Mouse (Mus musculus) kidney, adult 2 months (tissue): ENCODE data around the gene Eprs. TPM values are rescaled to one million over a fixed set of nuclear protein-coding genes. Genes with fewer than 3 reads are reported as not detected.

ENCODE experiments used
- DNase-seq: peaks from one replicate; pipeline ENCODE4 v3.0.0; 2021
- H3K27ac ChIP-seq: fragments of 200-500 bp; 2 replicates; pipeline ENCODE4 v1.5.1; 2012; ENCODE audit warnings: low read depth, low read length, control low read depth, inconsistent platforms; ENCODE audit not compliant: insufficient read depth
- H3K27me3 ChIP-seq: fragments of 200-500 bp; replicated peaks from 2 replicates; pipeline ENCODE4 v1.6.1; 2012; ENCODE audit warnings: mild to moderate bottlenecking, moderate library complexity, low read length, inconsistent platforms; ENCODE audit not compliant: control insufficient read depth, insufficient read depth
- H3K36me3 ChIP-seq: fragments of 200-500 bp; 2 replicates; pipeline ENCODE4 v1.6.1; 2012; ENCODE audit warnings: mild to moderate bottlenecking, moderate library complexity, low read length, inconsistent platforms; ENCODE audit not compliant: control insufficient read depth, insufficient read depth
- H3K4me1 ChIP-seq: fragments of 200-500 bp; 2 replicates; pipeline ENCODE4 v1.6.1; 2011; ENCODE audit warnings: low read length; ENCODE audit not compliant: control insufficient read depth, insufficient read depth
- H3K4me3 ChIP-seq: fragments of 200-500 bp; 2 replicates; pipeline ENCODE4 v1.5.1; 2011; ENCODE audit warnings: mild to moderate bottlenecking, low read depth, low read length, control low read depth; ENCODE audit not compliant: insufficient read depth
- CTCF ChIP-seq: fragments of 200-500 bp; conservative IDR thresholded peaks from 2 replicates; pipeline ENCODE4 v1.5.1; 2011; ENCODE audit warnings: low read depth, mild to moderate bottlenecking, control low read depth, low read length, moderate library complexity, mixed read lengths; ENCODE audit not compliant: insufficient read depth, insufficient read length
- POLR2A ChIP-seq: fragments of 200-500 bp; IDR thresholded peaks from one replicate; pipeline ENCODE4 v1.6.1; 2011; ENCODE audit warnings: low read depth, low read length, control low read depth
- WGBS: fragments of 180-500 bp; shearing (Covaris S2); methylation state at CpG from one replicate; pipeline ENCODE4 v1.1.7; 2018; 5-methylcytosine and 5-hydroxymethylcytosine counted together
- polyA plus RNA-seq: library from polyadenylated mRNA; depleted of rRNA; stranded (reverse); fragments of >200 nt; gene quantifications from 2 replicates; pipeline ENCODE4 v1.2.3, GENCODE M21; 2012

The Eprs gene
- polyA plus RNA-seq, 1 experiment: 13.0 TPM

DNA sequence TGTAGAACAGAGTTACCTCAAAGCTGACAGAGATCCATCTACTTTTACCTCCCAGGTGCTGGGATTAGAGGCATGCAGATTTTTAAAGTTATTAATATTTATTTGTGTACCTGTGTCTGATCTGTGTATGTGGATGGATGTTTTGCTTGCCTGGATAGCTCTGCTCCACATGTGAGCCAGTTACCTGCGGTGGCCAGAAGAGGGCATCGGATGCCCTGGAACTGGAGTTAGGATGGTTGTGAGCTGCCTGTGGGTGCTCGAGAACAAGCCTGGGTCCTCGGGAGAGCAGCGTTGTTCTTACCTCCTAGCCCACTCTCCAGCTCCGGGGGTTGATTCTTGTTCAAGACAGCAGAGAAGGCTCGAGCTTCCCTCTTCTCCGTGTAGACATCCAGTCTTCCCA lies 19.4 kb upstream of the Eprs start:
- Histone ChIP-seq H3K36me3 (peaks cover 5% of the 10 kb centered on the region; the same call in 1 of the 2 replicates), H3K27ac (no peak overlapping the region), H3K4me3 (no peak overlapping the region), H3K27me3 (no peaks in the 10 kb centered on the region), H3K4me1 (no peaks in the 10 kb centered on the region)
- 86% methylated on average over 8 of the region's 8 CpGs for WGBS
- TF ChIP-seq CTCF (peak; percentile 42), POLR2A (no peak)
- no peak for DNase-seq

DNA sequence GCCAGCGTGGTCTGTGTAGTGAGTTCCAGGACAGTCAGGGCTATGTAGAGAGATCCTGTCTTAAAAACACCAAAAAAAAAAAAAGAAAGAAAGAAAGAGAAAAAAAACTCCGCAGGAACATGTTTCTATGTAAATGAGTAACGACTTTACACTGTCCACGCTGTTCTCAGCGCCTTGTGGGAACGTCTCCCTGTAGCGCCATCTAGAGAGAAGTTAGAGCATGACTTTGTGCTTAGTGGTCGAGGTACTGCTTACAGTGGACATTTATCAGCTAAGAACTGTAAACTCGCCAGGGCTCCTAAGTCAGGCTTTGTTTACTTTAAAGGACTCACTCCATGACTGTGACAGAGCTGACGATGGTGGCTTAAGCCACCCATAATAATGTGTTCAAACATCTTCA lies 16.7 kb upstream of the Eprs start:
- no peak overlapping the region for H3K27ac ChIP-seq
- peak; percentile 55 for TF ChIP-seq CTCF
- TF ChIP-seq POLR2A: no peak
- peak; percentile 31 for DNase-seq
- no peak overlapping the region for H3K4me3 ChIP-seq
- H3K27me3 ChIP-seq: no peaks in the 10 kb centered on the region
- H3K36me3 ChIP-seq: peaks cover 5% of the 10 kb centered on the region; the same call in 1 of the 2 replicates
- 50% methylated on average over 10 of the region's 10 CpGs for WGBS
- H3K4me1 ChIP-seq: no peaks in the 10 kb centered on the region

DNA sequence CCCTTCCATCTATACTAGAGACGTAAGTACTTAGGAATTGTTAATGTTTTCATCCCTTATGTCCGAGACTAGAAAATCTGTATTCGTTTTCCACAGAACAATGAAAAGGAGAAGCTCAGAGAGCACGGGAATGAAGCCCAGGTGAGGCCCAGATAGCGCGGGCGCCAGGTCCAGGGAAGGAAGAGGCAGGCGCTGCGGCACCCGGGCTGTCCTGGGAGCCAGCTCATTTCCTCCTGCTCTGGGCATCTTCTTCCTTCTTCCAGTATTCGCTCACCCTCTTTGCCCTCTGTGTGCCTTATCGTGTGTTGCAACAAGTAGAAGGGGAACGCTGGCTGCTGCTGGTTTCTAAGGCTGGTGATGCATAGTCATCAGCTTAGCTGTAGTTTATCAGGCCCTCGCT lies 13.1 kb upstream of the Eprs start:
- H3K27me3 ChIP-seq: no peaks in the 10 kb centered on the region
- DNase-seq: no peak
- H3K4me3 ChIP-seq: no peak overlapping the region
- peaks cover 4% of the 10 kb centered on the region; the same call in 1 of the 2 replicates for H3K36me3 ChIP-seq
- TF ChIP-seq POLR2A (no peak), CTCF (no peak)
- WGBS: 96% methylated on average over 14 of the region's 14 CpGs
- no peak overlapping the region for H3K27ac ChIP-seq
- H3K4me1 ChIP-seq: no peaks in the 10 kb centered on the region

DNA sequence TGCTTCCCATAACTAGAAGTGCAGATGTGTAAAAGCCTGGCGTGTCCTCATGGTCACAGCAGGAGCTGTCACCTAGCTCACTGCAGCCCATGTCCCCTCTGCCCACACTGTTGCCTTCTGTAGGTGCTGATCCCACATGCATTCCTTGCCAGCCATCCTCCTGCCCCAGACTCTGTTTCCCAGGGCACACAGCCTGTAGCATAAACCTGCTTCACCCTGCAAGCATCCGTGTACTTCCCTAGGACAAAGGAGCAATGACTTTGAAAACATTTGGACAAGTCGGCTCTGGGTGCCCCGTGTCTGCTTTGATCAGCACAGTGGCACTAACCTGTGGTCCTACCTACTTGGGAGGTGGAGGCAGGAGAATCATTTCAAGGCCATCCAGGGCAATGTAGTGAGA lies 12.2 kb upstream of the Eprs start:
- H3K27me3 ChIP-seq: no peaks in the 10 kb centered on the region
- no peak for TF ChIP-seq CTCF
- TF ChIP-seq POLR2A: no peak
- H3K36me3 ChIP-seq: peaks cover 4% of the 10 kb centered on the region; the same call in 1 of the 2 replicates
- DNase-seq: no peak
- H3K4me3 ChIP-seq: no peak overlapping the region
- no peaks in the 10 kb centered on the region for H3K4me1 ChIP-seq
- no peak overlapping the region for H3K27ac ChIP-seq
- 91% methylated on average over 4 of the region's 4 CpGs for WGBS

DNA sequence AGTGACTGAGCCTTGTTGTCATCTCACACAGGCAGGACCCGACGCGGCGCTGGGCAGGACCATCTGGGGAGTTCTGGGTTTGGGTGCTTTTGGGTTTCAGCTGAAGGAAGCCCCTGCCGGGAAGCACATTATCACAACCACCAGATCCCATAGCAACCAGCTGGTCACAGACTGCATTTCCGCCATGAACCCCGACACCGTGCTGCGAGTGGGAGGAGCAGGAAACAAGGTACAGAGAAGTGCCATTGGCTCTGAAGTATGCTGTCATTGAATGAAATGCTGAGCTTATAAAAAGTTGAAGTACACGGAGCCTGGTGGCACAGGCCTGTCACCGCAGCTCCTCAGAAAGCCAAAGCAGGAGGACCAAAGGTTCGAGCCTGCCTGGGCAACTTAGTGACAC lies 10.7 kb upstream of the Eprs start:
- 89% methylated on average over 12 of the region's 12 CpGs for WGBS
- DNase-seq: no peak
- Histone ChIP-seq H3K36me3 (peaks cover 4% of the 10 kb centered on the region; the same call in 1 of the 2 replicates), H3K27me3 (no peaks in the 10 kb centered on the region), H3K4me3 (no peak overlapping the region), H3K4me1 (no peaks in the 10 kb centered on the region), H3K27ac (no peak overlapping the region)
- no peak for TF ChIP-seq CTCF
- TF ChIP-seq POLR2A: no peak

DNA sequence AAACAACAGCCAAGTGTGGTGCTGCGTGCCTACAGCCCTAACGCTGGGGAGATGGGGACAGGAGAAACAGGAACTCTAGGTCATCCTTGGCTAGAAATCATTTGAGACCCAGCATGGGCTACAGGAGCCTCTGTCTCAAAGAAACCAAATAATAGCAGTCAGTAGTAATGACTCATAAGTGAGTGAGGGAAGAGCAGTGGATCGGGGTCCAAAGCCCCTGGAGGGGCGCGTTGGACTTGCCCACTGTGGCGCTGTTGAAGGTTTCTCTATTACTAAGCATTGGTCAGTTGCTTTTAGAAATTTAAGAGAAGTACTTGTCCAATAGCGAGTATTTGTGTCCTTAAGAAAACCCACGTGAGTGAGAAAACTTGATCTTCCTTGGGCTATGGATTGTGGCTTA lies 9.5 kb upstream of the Eprs start:
- Histone ChIP-seq H3K27ac (no peak overlapping the region), H3K4me1 (no peaks in the 10 kb centered on the region), H3K27me3 (no peaks in the 10 kb centered on the region), H3K4me3 (no peak overlapping the region), H3K36me3 (peaks cover 5% of the 10 kb centered on the region; the same call in 1 of the 2 replicates)
- TF ChIP-seq CTCF (no peak), POLR2A (no peak)
- 95% methylated on average over 8 of the region's 8 CpGs for WGBS
- DNase-seq: no peak

DNA sequence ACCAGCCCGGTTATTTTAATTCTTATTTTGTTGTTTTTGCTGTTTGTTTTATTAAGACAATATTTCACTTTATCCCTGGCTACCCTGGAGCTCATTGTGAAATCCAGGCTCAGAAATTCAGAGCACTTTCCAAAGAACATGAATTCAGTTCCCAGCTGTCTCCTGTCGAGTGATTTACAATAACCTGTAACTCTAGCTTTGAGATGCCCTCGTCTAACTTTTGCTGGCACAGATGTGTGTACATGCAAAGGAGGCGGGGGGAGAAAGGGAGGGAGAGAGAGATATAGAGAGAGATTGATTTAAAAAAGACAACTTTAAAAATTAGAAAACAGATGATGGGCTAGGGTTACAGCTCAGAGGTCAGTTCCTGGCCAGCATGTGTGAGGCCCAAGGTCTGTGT lies 8.1 kb upstream of the Eprs start:
- peaks cover 5% of the 10 kb centered on the region; the same call in 1 of the 2 replicates for H3K36me3 ChIP-seq
- no peak overlapping the region for H3K27ac ChIP-seq

More for the DNA sequence above, 8.1 kb upstream of the Eprs start:
- TF ChIP-seq POLR2A: no peak
- TF ChIP-seq CTCF: no peak
- H3K4me3 ChIP-seq: no peak overlapping the region
- DNase-seq: no peak
- H3K27me3 ChIP-seq: no peaks in the 10 kb centered on the region
- WGBS: 62% methylated on average over 4 of the region's 4 CpGs
- no peaks in the 10 kb centered on the region for H3K4me1 ChIP-seq
